Mouse (Mus musculus) natural killer cell, adult 2 months (primary cell): ENCODE data around the gene Chp2.

Source experiments
- DNase-seq, 2 experiments: peaks; one replicate each; pipeline ENCODE4 v3.0.0; 2022; ENCODE audit warnings: low spot score in 2 of 2

The Chp2 gene

DNA sequence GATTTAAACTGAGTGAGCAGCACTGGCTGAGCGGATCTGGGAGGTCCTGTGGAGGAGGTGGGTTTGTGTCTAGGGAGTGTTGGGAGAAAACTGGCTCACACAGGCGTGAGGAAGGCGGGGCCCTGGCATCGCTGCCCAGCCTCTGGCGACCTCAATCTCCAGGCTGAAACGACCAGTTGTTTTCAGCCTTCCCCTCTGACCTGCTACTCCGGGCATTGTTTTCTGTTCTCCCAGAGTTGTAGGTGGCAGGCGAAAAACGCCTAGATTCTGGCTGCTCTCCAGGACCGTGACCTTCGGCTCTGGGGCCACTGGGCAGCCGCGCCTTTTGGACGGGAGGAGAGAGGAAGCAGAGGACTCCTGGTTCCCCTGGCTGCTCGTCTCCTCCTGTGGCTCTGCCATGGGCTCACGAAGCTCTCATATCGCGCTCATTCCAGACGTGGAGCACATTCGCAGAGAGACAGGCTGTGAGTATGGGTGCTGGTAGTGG, at the start of gene Chp2:
TSS of gene Chp2 (plus strand) at position 182 of the 487 bp plus-strand sequence.
- no peak for DNase-seq

GRCm38 (mm10) chr7:122170705-122171104, 48.6 kb upstream of the Chp2 start:
- no peak for DNase-seq

- DNase-seq: no peak
These were observed 47.7 kb upstream of the Chp2 start for GRCm38 (mm10) chr7:122171613-122172012.

- no peak for DNase-seq
These were observed 38.6 kb upstream of the Chp2 start for GRCm38 (mm10) chr7:122180720-122181119.

DNA sequence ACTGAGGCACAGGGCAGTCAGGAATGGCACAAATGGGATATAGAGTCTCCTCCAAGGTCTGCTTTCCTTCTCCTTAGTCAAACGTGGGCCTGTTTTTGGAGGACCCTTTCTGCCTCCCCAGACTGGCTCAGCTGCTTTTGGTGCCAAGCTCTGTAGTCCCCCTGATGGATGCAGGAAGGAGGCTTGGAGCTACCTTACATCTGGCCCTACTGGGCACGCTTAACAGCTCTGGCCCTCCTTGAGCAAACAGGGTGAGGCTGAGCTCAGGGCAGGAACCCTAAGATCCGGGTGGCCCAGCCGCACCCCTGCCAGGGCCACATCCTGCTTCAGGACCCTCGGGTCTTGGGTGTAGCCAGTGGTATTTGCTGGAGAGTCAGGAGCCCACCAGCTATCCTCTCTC, 34.7 kb upstream of the Chp2 start:
- DNase-seq: no peak

GRCm38 (mm10) chr7:122186043-122186442, 33.3 kb upstream of the Chp2 start, which contains the start of gene Ern2:
Ern2 (minus strand) TSS chr7:122186207.
- DNase-seq: no peak

DNA sequence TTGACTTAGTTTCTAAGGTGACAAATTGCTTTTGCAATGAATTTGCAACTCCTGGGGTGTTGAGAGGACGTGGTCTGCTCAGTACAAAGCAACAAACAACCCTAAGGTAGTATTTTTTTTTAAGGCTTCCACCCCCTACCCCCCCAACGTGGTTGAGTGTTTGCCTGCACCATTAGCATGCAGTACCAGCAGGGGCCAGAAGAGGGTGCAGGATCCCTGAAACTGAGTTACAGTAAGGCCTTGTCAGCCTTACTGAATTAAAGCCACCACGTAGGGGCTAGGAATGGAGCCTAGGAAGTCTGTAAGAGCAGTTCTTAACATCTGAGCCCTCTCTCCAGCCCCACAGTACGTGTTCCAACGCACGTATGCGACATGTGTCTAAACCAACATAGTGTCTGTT, 29.8 kb upstream of the Chp2 start:
- peak; percentile 28 to 56 for DNase-seq

- no peak for DNase-seq
These were observed 28.2 kb upstream of the Chp2 start for GRCm38 (mm10) chr7:122191097-122191496.

GRCm38 (mm10) chr7:122193919-122194318, 25.4 kb upstream of the Chp2 start:
- DNase-seq: no peak

DNA sequence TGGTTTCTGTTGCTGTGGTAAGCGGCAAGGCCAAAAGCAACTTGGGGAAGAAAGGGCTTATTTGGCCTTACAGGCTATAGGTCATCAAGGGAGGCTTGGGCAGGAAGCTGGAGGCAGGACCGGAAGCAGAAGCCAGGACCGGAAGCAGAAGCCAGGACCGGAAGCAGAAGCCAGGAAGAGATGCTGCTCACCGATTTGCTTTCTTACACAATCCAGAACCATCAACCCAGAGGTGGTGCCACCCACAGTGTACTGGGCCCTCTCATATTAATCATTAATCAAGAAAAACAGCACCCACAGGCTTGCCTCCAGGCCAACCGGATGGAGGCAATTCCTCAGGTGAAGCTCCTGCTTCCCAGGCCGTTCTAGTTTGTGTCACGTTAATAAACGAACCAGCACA, 22.5 kb upstream of the Chp2 start:
- DNase-seq: no peak

GRCm38 (mm10) chr7:122197306-122197705, 22.0 kb upstream of the Chp2 start:
- peak; percentile 23 to 55 for DNase-seq

DNA sequence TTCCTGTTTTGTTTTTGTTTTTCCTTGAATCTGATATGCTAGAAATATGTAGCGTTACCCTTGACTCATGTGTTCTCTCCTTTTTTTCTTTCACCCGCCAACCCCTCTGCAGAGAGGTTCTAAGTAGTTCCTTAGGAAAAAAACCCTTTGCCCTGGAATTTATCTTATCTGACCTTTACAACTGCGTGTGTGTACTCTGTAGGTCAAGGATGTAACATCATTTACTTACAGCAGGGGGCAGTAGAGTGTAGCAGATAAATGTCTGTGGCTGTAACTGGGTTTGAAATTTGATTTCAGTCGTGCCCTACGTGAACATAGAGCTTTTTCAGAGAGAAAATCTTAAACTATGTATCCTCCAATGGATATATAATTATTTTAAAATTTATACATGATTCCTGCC, 20.0 kb upstream of the Chp2 start:
- DNase-seq: peak; percentile 9 to 13

DNA sequence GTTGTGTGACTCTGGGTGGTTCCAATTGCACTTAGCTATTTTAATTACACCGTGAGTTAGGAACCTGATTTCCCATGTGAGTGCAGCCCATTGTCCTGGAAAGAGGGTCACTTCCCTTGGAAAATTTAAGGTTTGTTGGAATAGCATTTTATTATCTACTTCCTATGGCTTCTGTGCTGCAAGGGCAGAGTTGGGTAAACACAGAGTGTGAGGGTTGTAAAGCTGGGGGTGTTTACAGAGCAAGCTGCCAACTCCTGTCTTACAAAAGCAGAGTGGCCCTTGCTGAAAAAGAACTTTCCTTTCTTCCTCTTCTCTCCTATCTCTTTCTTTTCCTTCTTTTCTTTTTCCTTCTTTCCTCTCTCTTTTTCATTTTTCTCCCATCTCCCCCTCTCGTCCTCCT, 15.4 kb upstream of the Chp2 start:
- DNase-seq: no peak

DNA sequence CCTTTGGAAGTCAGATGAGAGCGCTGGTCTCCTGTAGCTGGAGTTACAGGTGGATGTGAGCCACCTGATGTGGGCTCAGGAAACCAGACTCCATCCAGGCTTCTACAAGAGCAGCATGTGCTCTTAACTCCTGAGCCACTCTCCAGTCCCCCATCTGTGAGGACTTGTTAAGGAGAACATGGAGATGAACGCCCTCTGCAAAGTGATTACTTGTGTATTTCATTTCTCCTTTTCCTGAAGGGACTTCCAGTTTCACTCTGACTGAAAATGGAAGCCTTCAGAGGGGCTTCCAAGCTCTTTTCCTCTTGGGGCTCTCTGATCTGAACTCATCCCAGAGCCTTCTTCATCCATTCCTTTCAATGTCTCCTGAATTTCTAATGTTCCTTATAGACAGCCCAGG, 13.2 kb upstream of the Chp2 start:
- no peak for DNase-seq

- DNase-seq: no peak
These were observed 10.8 kb upstream of the Chp2 start for GRCm38 (mm10) chr7:122208276-122209021.

- no peak for DNase-seq
These were observed 6.9 kb downstream of the Chp2 start for GRCm38 (mm10) chr7:122226020-122226742.

GRCm38 (mm10) chr7:122226744-122227143, 7.4 kb downstream of the Chp2 start:
- no peak for DNase-seq

GRCm38 (mm10) chr7:122229306-122229705, 10.0 kb downstream of the Chp2 start:
- DNase-seq: no peak

GRCm38 (mm10) chr7:122229916-122230315, 10.6 kb downstream of the Chp2 start:
- no peak for DNase-seq

GRCm38 (mm10) chr7:122230866-122231265, 11.6 kb downstream of the Chp2 start:
- DNase-seq: no peak

DNA sequence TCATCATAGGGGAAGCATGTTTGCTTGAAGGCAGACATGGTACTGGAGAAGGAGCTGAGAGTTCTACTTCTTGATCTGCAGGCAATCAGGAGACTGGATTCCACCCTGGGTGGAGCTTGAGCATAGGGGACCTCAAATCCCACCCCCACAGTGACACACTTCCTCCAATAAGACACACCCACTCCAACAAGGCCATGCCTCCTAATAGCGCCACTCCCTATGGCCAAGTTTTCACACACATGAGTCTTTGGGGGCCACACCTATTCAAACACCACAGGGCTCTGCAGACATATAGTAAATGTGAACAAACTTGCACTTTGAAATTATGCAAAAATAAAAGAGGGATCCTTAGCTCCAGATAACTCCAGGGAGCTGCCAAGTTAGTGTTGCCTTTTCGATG, 19.6 kb downstream of the Chp2 start:
- DNase-seq: no peak

GRCm38 (mm10) chr7:122240413-122241119, 21.3 kb downstream of the Chp2 start:
- DNase-seq: no peak
